Mouse (Mus musculus): ENCODE data around the gene Rasip1. TPM values are rescaled to one million over a fixed set of nuclear protein-coding genes. Genes with fewer than 3 reads are reported as not detected.
A peak's percentile ranks its signal among the peaks of the same experiment; 100 is the strongest.

The Rasip1 gene
- polyA plus RNA-seq, 1 experiment from 2014 or later, result 6.4 TPM

DNA sequence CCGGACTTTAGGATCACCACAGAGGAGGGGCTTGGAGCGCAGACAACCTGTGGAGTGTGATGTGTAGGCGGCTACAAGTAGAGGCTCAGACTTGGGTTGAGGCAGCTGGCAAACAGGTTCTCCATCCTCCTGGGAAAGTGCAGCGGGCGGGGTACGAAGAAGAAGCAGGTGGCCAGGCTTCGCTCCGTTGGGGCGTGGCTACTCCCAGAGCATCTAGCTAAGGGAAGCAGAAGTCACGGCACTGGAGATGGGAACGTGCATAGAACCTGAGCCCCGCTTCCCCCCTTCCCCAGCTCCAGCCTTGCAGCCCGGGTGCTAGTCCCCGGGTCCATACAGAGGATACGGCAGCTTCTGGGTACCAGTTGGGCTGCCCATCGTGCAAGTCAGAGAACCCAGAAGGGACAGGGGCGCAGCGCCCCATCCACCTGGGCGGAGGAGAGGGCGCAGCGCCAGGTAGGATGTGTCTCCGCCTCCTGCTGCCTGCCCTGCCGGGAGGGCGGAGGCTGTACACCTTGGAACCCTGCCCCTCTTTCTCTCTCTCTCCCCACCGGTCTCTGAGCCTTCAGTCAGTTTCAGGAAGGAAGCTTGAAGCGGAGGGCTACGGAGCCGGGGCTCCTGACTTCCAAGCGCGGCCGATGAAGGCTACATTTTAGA, 10.1 kb upstream of the Rasip1 start, which contains the start of gene Fut1:
Gene Fut1 (plus strand): TSS at position 248 of the 654 bp plus-strand sequence.
- ATAC-seq (ENCODE audit: insufficient number of reproducible peaks, low FRiP score, low TSS enrichment, low read depth) (0 out of 2 replicates have a peak, but pooled peaks have one; percentile 28), DNase-seq (ENCODE audit: low spot score) (peak; percentile 57)
- no peak within 1 kb of the TSS for H3K9ac ChIP-seq (ENCODE audit: low read length)
- H3K4me2 ChIP-seq (ENCODE audit: low read depth, severe bottlenecking), result peak within 1 kb of the TSS; percentile 42
- no peaks in the 10 kb centered on the region for H3K9me3 ChIP-seq (ENCODE audit: control insufficient read depth, low read length)
- H3K27ac ChIP-seq (replicated peaks; ENCODE audit: low read depth, low read length), result no peak within 1 kb of the TSS
- 6% methylated on average over 29 of the region's 31 CpGs for WGBS
- H3K27me3 ChIP-seq (ENCODE audit: control insufficient read depth, insufficient read depth, low read length), result peaks cover 25% of the 10 kb centered on the region
- 0 out of 2 replicates have a peak within 1 kb of the TSS, but pooled peaks have one; percentile 3 for H3K4me3 ChIP-seq (ENCODE audit: low read depth, low read length)
- peaks cover 8% of the 10 kb centered on the region; the same call in 1 of the 2 replicates for H3K4me1 ChIP-seq (ENCODE audit: control insufficient read depth, insufficient read depth, low read length)
- H3K36me3 ChIP-seq (ENCODE audit: control insufficient read depth, insufficient read depth, low read length), result no peaks in the 10 kb centered on the region

DNA sequence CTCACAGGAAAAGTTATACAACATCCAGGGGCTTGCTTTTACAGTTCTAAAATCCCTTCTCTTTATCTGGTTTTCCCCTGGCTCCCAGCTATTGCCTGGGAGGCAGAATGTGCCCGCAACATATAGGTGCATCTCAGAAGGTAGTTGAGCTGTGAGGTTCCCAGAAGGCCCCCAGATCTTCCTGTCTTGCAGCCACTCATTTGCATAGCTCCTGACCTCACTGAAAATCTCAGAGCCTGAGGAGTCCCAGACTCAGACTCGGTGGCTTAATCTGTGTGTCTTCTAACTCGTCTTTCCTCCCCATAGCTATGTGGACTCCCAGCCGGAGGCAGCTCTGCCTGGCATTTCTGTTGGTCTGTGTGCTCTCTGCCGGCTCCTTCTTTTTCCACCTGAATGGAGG, 9.0 kb upstream of the Rasip1 start:
- Histone ChIP-seq H3K36me3 (ENCODE audit: control insufficient read depth, insufficient read depth, low read length) (no peaks in the 10 kb centered on the region), H3K9ac (ENCODE audit: low read length) (no peak overlapping the region), H3K4me3 (ENCODE audit: low read depth, low read length) (no peak overlapping the region), H3K4me2 (ENCODE audit: low read depth, severe bottlenecking) (no peak overlapping the region), H3K9me3 (ENCODE audit: control insufficient read depth, low read length) (no peaks in the 10 kb centered on the region), H3K27ac (replicated peaks; ENCODE audit: low read depth, low read length) (no peak overlapping the region), H3K4me1 (ENCODE audit: control insufficient read depth, insufficient read depth, low read length) (peaks cover 8% of the 10 kb centered on the region; the same call in 1 of the 2 replicates), H3K27me3 (ENCODE audit: control insufficient read depth, insufficient read depth, low read length) (peaks cover 25% of the 10 kb centered on the region)
- 85% methylated on average over 5 of the region's 5 CpGs for WGBS
- no peak for ATAC-seq (ENCODE audit: insufficient number of reproducible peaks, low FRiP score, low TSS enrichment, low read depth)
- DNase-seq (ENCODE audit: low spot score), result no peak

DNA sequence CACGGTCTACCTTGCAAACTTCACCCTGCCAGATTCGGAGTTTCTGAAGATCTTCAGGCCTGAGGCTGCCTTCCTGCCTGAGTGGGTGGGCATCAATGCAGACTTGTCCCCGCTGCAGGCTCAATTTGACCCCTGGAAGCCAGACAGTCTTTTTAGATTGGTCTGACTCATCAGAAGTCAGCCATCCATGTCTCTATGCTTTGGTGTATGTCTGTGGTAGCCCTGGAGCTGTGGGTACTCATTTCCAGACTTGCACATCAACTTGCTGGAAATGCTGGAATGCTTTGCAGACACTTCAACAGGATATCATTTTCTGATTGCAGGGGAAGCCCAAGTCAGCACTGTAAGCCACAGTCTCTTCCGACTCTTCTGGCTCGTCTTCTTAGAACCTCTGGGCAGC, 7.7 kb upstream of the Rasip1 start:
- peaks cover 25% of the 10 kb centered on the region for H3K27me3 ChIP-seq (ENCODE audit: control insufficient read depth, insufficient read depth, low read length)

DNA sequence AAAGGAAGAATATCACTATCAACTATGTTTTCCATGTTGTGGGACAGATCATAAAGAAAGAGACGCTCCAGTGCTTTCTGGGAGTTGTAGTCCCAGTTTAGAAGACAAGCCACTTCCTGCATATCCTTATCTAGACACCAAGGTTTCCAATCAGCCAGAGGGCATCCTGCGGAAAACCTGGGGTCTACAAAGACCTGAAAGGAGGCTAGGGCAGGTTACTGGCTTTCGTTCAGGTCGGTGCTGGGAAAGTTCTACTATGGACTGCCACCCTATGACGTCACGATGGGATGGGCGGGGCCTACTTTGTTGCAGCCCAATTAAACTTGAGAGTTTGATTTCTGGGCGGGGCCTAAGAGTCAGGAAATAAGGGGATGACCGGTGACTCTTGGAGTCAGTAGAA, 5.8 kb upstream of the Rasip1 start, which contains the start of gene Izumo1:
Gene Izumo1 (plus strand): TSS at position 369 of the 400 bp plus-strand sequence.
- peaks cover 19% of the 10 kb centered on the region for H3K27me3 ChIP-seq (ENCODE audit: control insufficient read depth, insufficient read depth, low read length)
- H3K4me3 ChIP-seq (ENCODE audit: low read depth, low read length), result no peak within 1 kb of the TSS
- ATAC-seq (ENCODE audit: insufficient number of reproducible peaks, low FRiP score, low TSS enrichment, low read depth) (no peak), DNase-seq (ENCODE audit: low spot score) (no peak)
- no peaks in the 10 kb centered on the region for H3K9me3 ChIP-seq (ENCODE audit: control insufficient read depth, low read length)
- H3K27ac ChIP-seq (replicated peaks; ENCODE audit: low read depth, low read length), result no peak within 1 kb of the TSS
- H3K4me2 ChIP-seq (ENCODE audit: low read depth, severe bottlenecking), result no peak within 1 kb of the TSS
- 30% methylated on average over 9 of the region's 9 CpGs for WGBS
- H3K9ac ChIP-seq (ENCODE audit: low read length), result no peak within 1 kb of the TSS
- no peaks in the 10 kb centered on the region for H3K36me3 ChIP-seq (ENCODE audit: control insufficient read depth, insufficient read depth, low read length)
- 0 out of 2 replicates have a peak, but pooled peaks cover 5% of the 10 kb centered on the region for H3K4me1 ChIP-seq (ENCODE audit: control insufficient read depth, insufficient read depth, low read length)

More for the DNA sequence above, 7.7 kb upstream of the Rasip1 start:
- WGBS, result 89% methylated on average over 5 of the region's 5 CpGs
- no peak overlapping the region for H3K4me3 ChIP-seq (ENCODE audit: low read depth, low read length)
- H3K9me3 ChIP-seq (ENCODE audit: control insufficient read depth, low read length), result no peaks in the 10 kb centered on the region
- H3K9ac ChIP-seq (ENCODE audit: low read length), result no peak overlapping the region
- H3K27ac ChIP-seq (replicated peaks; ENCODE audit: low read depth, low read length), result no peak overlapping the region
- no peak for DNase-seq (ENCODE audit: low spot score)
- no peak for ATAC-seq (ENCODE audit: insufficient number of reproducible peaks, low FRiP score, low TSS enrichment, low read depth)
- H3K4me1 ChIP-seq (ENCODE audit: control insufficient read depth, insufficient read depth, low read length), result peaks cover 8% of the 10 kb centered on the region; the same call in 1 of the 2 replicates
- H3K4me2 ChIP-seq (ENCODE audit: low read depth, severe bottlenecking), result no peak overlapping the region
- H3K36me3 ChIP-seq (ENCODE audit: control insufficient read depth, insufficient read depth, low read length), result no peaks in the 10 kb centered on the region

DNA sequence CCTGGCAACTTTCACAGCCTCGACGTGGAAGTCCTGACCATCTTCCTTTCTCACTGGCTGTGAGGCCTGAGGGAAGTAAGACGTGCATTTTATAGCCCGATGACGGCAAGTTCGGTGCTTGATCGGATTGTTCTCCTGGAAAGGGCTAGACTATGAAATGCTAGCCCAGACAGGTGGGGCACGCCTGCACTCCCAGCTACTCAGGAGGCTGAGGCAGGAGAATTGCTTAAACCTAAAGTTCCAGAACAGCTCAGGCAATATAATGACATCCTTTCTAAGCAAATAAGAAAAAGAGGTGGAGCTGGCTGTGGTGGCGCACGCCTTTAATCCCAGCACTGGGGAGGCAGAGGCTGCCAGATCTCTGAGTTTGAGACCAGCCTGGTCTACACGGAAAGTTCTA, 3.8 kb upstream of the Rasip1 start:
- Histone ChIP-seq H3K27me3 (ENCODE audit: control insufficient read depth, insufficient read depth, low read length) (peaks cover 16% of the 10 kb centered on the region), H3K9me3 (ENCODE audit: control insufficient read depth, low read length) (no peaks in the 10 kb centered on the region), H3K27ac (replicated peaks; ENCODE audit: low read depth, low read length) (no peak overlapping the region), H3K4me2 (ENCODE audit: low read depth, severe bottlenecking) (no peak overlapping the region), H3K4me3 (ENCODE audit: low read depth, low read length) (no peak overlapping the region), H3K36me3 (ENCODE audit: control insufficient read depth, insufficient read depth, low read length) (no peaks in the 10 kb centered on the region), H3K4me1 (ENCODE audit: control insufficient read depth, insufficient read depth, low read length) (peaks cover 3% of the 10 kb centered on the region; the same call in 1 of the 2 replicates), H3K9ac (ENCODE audit: low read length) (no peak overlapping the region)
- DNase-seq (ENCODE audit: low spot score), result no peak
- 95% methylated on average over 11 of the region's 11 CpGs for WGBS
- ATAC-seq (ENCODE audit: insufficient number of reproducible peaks, low FRiP score, low TSS enrichment, low read depth), result no peak

DNA sequence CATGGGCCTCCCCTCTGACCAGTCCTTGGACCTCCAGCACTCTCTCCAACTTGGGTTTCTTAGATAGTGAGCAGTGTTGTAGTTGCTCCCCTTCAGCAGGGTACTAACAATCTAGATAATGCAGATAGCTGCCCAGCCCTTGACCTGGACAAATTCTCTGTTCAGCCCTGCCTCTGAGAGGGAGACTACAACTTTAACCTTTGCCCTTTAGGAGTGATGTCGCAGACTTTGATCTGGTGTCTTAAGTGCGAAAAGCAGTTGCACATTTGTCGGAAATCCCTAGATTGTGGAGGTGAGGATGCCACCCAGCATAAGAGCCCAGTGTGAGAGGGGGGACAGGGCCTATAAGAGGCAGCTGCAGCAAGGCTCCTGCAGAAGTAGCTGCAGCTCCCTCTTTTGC, 2.6 kb upstream of the Rasip1 start:
- H3K9ac ChIP-seq (ENCODE audit: low read length), result no peak overlapping the region
- no peaks in the 10 kb centered on the region for H3K9me3 ChIP-seq (ENCODE audit: control insufficient read depth, low read length)
- no peak overlapping the region for H3K4me3 ChIP-seq (ENCODE audit: low read depth, low read length)
- peaks cover 21% of the 10 kb centered on the region for H3K27me3 ChIP-seq (ENCODE audit: control insufficient read depth, insufficient read depth, low read length)
- H3K27ac ChIP-seq (replicated peaks; ENCODE audit: low read depth, low read length), result no peak overlapping the region
- no peaks in the 10 kb centered on the region for H3K36me3 ChIP-seq (ENCODE audit: control insufficient read depth, insufficient read depth, low read length)
- 36% methylated on average over 3 of the region's 3 CpGs for WGBS
- no peak for ATAC-seq (ENCODE audit: insufficient number of reproducible peaks, low FRiP score, low TSS enrichment, low read depth)
- no peak for DNase-seq (ENCODE audit: low spot score)
- H3K4me1 ChIP-seq (ENCODE audit: control insufficient read depth, insufficient read depth, low read length), result peaks cover 5% of the 10 kb centered on the region; the same call in 1 of the 2 replicates
- H3K4me2 ChIP-seq (ENCODE audit: low read depth, severe bottlenecking), result no peak overlapping the region

DNA sequence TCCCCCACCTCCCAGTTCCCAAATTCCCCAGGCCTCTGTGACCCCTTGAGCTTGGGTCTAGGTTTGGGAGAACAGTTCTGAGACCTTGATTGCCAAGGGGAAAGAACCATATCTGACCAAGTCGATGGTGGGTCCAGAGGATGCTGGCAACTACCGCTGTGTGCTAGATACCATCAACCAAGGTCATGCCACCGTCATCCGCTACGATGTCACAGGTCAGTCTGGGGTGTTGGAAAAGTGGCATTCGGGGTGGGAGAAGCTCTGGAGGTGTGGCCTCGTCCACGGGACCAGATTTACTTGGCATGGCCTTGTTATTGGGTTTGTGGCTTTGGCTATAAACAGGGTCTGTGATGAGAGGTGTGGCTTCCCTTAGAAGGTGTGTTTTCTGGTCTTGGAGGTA, 1.8 kb upstream of the Rasip1 start:
- DNase-seq (ENCODE audit: low spot score) (no peak), ATAC-seq (ENCODE audit: insufficient number of reproducible peaks, low FRiP score, low TSS enrichment, low read depth) (no peak)
- no peak overlapping the region for H3K9ac ChIP-seq (ENCODE audit: low read length)
- no peak overlapping the region for H3K27ac ChIP-seq (replicated peaks; ENCODE audit: low read depth, low read length)
- H3K9me3 ChIP-seq (ENCODE audit: control insufficient read depth, low read length), result no peaks in the 10 kb centered on the region
- WGBS, result 94% methylated on average over 8 of the region's 8 CpGs
- H3K27me3 ChIP-seq (ENCODE audit: control insufficient read depth, insufficient read depth, low read length), result peaks cover 21% of the 10 kb centered on the region
- H3K36me3 ChIP-seq (ENCODE audit: control insufficient read depth, insufficient read depth, low read length), result no peaks in the 10 kb centered on the region
- H3K4me3 ChIP-seq (ENCODE audit: low read depth, low read length), result no peak overlapping the region
- no peak overlapping the region for H3K4me2 ChIP-seq (ENCODE audit: low read depth, severe bottlenecking)
- H3K4me1 ChIP-seq (ENCODE audit: control insufficient read depth, insufficient read depth, low read length), result peaks cover 5% of the 10 kb centered on the region; the same call in 1 of the 2 replicates

DNA sequence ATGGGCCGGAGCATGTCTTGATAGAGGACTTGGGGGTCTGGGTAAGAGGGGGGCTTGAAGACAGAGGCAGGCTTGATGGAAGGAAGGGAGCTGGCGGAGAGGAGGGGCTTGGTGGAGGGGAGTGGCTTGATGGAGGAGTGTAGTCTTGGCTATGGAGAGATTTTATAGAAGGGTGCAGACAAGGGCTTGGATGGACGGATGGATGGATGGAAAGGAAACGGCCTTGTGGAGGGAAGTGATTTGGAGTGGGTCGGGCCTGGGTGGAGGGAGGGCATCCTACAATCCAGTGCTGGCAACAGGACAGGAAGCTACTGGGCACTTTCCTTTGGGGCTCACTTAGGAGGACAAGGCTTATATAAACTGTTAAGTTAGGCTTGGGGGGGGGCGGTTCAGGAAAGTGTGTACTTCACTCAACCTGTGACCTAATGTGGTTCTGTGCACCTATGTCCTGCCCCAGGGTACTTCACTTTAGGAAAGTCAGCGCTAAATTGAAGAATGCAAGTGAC, 664 bp upstream of the Rasip1 start:
- Histone ChIP-seq H3K9me3 (ENCODE audit: control insufficient read depth, low read length) (no peaks in the 10 kb centered on the region), H3K4me2 (ENCODE audit: low read depth, severe bottlenecking) (no peak overlapping the region), H3K9ac (ENCODE audit: low read length) (no peak overlapping the region), H3K27ac (replicated peaks; ENCODE audit: low read depth, low read length) (no peak overlapping the region), H3K4me1 (ENCODE audit: control insufficient read depth, insufficient read depth, low read length) (peaks cover 5% of the 10 kb centered on the region; the same call in 1 of the 2 replicates), H3K36me3 (ENCODE audit: control insufficient read depth, insufficient read depth, low read length) (no peaks in the 10 kb centered on the region), H3K4me3 (ENCODE audit: low read depth, low read length) (no peak overlapping the region), H3K27me3 (ENCODE audit: control insufficient read depth, insufficient read depth, low read length) (peaks cover 21% of the 10 kb centered on the region)
- 86% methylated on average over 7 of the region's 7 CpGs for WGBS
- ATAC-seq (ENCODE audit: insufficient number of reproducible peaks, low FRiP score, low TSS enrichment, low read depth), result no peak
- no peak for DNase-seq (ENCODE audit: low spot score)
